Mouse (Mus musculus): Measurements from ENCODE around the gene Nln.

Nln gene

DNA sequence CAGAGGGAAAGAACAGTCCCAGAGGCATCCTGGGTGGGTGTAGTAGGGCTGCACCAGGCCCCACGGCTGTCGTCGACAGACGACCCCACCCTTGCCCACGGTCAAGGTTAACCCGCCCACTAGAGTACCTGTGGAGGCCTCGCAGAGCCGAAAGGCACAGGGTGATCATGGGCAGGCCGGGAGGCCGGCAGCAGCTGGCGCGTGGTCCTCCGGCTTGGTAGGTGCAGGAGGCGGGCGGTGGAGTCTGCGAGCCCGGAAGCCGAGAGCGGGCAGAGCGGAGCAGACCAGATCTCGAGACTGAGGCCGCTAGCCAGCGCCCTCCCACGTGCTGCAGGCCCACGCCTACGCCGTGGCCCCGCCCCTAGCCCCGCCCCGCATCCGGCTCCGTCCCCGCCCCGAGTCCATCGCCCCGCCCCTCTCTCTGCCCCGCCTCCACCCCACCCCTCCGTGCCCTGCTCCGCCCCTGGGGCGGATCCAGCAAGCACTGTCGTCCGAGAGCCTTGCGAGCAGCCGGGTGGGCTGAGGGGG, at the start of gene Nln, which contains the start of gene Sgtb:
Nln (minus strand) TSS at position 327 of the 528 bp plus-strand sequence.
Sgtb (plus strand) TSS at position 454 of the 528 bp plus-strand sequence.
- peak; percentile 97 for DNase-seq

DNA sequence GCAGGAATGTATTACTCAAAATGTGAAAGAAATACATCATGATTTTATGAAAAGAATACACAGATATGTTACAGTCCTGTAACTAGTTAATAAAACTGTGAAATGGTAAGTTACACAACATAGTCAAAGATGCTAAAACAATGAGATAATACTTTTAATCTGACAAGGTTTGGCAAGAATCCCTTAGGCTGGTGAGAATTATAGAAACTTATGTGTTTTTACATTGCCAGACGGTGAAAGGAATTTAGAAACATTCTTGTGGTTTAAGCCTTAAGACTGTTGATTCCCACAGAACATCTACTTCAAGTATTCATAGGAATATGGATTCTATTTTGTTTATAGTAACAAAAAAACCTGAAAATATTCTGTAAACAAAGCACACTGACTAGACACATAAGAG, 46.3 kb upstream of the Nln start:
- no peak for DNase-seq

DNA sequence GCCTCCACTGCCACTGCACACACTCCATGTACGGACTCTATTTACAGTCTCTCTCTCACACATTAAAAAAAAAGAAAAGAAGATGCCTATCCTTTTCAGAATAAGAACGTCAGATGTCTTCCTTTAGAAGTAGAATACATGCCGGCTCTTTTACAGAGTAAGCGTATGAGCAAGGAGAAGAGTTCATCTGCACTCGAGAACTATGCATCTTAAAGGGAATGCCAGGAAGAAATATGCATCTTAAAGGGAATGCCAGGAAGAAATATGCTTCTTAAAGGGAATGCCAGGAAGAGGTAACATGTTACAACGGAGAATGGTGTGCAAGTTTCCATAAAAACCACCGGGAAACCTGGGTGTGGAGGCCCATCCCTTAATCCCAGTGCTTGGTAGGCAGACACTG, 45.7 kb upstream of the Nln start:
- no peak for DNase-seq

DNA sequence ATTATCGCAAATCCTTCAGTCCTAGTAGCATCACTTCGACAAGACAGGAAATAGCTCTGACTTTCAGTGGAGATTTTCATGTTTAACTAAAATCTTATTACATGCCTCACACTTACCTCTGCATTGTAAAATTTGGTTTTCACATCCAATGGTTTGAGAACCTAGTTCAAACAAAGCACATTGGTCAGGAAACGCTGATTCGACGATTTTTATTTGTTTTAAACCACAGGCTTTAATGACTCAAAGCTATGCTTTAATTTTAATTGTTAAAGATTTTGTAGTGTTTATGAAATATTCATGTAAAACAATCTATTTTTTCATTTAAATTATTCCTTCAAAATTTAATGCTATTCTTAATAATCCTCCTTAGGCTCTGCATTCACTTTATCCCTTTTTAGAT, 44.8 kb upstream of the Nln start:
- DNase-seq = no peak

DNA sequence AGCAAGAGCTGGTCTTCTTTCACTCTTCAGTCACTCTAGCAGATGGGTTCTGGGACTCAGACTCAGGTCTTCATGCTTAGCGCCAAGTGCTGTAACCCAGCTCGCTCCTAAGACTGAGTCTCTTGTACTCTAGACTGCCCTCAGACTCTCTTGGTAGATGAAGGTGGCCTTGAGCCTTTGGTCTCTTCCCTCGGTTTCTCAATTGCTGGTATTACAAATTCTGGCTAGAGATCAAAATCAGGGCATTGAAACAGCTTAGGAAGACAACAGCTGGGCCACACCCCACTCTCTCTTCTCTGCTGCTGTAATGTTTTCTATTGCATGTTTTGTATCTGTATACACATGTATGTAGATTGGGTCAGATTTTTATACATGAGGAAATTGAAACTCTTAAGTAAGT, 36.2 kb upstream of the Nln start:
- DNase-seq = no peak

DNA sequence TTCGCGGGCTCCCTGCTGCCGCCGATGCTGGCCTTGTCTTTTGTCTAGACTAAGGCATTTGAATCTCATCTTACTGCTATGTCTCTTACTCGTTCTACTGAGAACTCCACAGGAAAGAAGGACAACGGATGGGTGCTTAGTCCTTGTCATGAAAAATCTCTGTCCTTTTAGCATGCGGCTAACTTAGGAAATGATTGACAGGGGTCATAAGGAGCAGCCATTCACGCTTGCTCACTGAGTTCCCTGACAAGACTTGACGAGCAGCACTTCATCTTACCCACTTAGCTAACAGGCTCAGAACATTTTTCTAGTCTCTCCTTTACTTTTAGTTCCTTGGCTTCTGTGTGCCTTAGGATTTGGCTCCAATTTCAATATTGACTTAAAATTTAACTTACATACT, 35.5 kb upstream of the Nln start:
- no peak for DNase-seq

DNA sequence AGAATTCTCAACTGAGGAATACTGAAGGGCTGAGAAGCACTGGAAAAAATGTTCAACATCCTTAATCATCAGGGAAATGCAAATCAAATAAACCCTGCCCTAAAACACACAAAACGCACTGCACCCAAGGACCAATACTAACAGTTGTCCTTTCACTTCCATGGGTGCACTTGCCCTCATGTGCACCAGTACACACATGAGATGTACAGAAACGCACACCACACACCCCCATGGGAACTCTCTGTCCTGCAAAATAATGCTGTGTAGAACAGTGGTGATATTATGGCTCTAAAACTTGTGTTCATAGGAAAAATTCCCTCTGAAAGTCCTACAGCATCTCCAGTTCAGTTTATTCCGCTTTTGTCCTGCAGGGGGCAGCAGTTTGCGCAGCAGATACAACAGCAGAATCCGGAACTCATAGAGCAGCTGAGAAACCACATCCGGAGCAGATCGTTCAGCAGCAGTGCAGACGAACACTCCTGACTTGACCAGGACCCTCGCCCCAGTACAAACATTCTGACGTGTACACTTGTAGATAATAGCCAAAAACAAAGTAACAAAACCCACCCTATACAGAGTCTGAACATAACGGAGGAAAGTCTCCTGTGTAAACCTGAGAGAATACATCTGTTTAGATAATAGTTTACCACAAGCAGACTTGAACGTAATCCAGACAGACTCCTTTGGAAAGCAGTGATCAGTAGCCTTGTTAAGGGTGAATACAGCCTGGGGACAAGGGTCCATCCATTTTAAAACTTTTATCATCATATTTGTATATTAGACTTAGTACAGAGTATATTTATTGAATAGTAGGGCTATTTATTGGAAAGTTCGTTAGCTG, 30.2 kb upstream of the Nln start:
- peak; percentile 82 to 89 for DNase-seq

DNA sequence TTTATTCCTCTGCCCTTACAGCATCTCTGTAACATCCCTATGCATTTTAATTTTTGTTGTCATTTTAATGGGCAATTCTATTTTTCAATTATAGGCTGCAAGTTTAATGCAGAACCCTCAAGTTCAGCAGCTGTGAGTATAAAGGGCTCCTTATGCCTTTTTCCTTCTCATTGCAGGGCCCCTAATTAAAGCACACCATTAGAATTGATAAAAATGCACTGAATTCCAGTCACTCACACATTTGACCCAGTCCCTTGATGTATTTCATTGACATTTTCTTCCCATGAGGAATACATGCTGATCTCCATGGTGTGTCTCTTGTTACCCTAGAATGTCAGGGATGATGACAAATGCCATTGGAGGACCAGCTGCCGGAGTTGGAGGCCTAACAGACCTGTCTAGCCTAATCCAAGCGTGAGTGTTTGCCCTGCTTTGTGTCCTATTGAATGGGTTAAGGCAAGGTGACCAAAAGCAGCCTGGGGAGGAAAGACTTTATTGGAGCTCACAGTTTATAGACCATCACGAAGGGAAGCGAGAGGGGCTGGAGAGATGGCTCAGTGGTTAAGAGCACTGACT, 25.2 kb upstream of the Nln start:
- no peak for DNase-seq

DNA sequence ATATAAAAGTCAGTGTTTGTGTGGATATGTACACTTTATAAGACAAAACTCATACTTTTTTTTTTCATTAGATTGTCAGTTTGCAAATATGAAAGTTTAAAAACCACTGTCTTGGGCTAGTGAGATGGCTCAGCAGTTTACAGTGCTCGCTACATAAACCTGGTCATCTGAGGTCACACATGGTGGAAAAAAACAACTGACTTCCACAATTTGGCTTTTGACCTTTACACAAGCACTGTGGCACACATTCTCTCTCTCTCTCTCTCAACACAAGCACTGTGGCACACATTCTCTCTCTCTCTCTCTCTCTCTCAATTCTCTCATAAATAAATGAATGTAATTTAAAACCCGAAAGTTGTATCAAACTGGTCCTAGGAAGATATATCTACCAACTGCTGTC, 23.1 kb upstream of the Nln start:
- no peak for DNase-seq

DNA sequence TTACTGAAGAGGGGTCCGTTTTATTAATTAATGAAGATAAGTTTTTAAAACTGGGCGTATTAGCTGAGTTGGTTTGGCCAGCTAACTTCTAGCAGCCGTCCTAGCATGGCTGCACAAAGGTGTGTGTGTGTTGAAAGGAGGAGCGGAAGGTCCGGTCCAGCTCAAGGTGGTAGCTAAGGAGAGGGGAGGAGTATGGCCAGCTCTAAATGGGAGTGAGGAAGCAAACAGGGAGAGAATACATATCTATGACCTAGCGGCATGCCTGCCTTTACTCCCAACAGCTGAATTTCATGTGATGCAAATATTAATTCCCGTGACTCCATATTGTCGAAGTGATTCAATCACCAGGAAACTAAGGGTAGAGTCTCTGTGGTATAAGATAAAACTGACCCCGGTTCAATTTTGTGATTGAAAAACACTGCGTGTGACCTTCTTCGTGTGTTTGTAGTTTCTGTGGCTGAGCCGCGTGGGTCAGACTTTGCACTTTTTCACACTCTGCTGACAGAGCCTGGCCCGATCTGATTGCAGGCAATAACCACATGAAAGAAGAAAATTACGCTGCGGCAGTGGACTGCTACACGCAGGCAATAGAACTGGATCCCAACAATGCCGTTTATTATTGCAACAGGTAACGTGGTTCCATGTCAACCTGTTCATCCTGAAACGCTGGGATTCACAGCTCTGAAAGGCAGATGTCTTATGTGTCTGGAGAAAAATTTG, 14.4 kb upstream of the Nln start:
- DNase-seq = no peak

DNA sequence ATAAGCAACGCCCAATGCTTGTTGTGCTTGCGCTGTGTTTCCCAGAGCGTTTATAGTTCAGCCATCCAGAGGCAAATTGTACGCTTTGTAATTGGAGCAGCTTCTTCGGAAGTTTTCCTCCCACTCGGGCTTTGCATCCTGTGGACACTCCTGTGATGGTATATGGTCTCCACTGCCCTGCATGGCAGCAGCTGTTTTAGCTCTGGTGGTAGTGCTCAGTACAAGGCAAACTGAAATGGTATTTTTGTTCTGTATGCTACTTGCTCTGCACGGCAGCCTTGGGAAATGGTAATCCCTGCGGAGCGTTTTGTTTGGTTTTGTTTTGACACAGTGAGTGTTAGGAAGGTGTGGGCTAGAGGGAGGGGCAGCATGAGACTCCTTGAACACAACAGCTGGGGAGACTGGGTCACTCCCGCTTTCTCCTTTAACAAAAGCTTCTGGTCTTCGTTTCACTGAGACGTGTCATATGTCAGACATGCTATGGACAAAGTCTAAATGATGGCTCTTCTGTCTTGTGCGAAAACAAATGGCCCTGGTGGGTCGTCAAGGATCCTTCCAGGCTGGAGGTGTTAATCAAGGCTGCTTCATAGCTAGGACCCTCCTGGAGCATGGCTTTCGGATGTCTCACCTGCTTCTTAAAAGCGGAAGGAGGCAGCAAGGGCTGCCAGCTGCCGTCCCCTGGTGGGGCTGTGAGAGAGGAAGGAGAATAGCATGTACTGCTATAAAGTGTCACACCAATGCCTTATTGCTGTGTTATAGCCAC, 12.8 kb upstream of the Nln start:
- DNase-seq = no peak

DNA sequence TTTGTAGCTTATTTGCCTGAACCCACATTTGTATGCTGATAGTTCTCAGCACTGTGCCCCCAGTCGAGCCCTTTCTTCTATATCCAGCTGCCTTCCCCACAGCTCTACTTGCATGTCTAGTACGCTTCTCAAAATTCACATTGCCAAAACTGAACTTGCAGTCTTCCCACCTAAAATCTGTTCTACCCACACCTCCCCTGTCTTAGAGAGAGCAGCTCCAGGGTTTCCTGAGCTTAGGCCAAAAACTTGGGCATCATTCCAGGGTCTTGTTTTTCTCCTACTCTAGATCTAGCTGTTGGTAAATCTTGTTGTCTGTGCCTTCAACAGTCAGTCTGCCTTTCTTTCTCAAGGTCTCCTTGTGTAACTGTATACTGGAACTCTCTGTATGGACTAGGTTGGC, 5.4 kb upstream of the Nln start:
- no peak for DNase-seq

DNA sequence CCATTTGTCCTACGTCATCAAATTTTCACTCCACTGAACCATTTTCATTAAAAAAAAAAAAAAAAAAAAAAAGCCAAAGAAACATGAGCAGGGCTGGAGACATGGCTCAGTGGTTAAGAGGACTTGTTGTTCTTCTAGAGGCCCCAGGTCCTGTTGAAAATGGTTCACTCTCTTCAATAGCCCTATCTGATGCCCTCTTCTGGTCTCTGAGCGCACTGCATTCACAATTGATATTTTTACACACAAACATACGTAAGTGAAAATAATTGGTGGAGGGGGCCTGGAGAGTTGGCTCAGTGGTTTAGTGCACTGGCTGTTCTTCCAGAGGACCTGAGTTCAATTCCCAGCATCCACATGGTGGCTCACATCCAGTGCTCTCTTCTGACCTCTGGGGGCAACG, 4.4 kb upstream of the Nln start:
- DNase-seq = peak; percentile 12 to 34

DNA sequence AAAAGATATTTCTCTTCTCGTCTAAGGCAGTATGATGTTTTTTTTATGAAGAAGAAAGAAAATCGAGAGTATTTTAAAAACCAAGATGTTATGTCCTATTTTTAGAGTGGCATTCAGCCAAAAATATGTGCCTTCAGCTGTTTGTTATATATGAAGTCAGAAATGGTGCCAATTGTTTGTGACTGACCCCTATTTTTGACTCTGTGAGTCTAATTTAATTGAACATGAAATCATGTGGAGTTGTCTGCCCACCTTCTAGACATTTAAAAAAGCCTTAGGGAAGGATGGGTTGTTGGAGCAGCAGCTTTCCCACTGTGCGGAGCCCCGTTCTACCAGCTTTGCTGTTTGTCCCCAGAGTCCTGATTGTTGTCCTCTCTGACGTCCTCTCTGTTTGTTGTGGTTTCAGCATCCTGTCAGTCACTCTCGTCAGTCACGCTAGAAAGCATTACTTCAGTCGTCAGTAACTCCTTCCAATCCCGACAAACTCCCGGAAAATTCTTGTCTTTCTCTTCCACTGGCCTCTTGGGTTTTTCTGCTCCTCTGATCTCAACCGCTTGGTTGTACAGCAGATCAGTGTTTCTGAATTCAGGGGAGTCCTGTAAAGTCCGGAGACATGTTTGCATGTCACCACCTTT, 3.0 kb upstream of the Nln start:
- peak; percentile 12 to 21 for DNase-seq

DNA sequence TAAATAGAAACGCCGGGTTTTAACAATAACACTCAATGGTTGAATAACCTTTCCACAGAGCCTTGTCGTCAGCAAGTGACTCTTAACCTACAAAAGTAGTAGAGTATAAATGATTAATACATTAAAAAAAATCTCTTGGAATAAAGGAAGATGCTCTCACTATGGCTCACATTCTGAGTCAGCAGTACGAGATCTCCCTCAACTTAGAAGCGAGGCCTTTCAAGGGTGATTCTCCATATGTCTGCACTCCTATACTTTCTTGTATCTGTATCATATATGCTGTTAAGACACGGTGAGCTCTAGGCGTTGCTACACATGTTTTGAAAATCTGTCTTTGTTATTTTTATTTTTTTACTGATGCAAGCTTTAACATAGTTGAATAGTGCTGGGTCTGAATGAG, 1.1 kb upstream of the Nln start:
- no peak for DNase-seq

DNA sequence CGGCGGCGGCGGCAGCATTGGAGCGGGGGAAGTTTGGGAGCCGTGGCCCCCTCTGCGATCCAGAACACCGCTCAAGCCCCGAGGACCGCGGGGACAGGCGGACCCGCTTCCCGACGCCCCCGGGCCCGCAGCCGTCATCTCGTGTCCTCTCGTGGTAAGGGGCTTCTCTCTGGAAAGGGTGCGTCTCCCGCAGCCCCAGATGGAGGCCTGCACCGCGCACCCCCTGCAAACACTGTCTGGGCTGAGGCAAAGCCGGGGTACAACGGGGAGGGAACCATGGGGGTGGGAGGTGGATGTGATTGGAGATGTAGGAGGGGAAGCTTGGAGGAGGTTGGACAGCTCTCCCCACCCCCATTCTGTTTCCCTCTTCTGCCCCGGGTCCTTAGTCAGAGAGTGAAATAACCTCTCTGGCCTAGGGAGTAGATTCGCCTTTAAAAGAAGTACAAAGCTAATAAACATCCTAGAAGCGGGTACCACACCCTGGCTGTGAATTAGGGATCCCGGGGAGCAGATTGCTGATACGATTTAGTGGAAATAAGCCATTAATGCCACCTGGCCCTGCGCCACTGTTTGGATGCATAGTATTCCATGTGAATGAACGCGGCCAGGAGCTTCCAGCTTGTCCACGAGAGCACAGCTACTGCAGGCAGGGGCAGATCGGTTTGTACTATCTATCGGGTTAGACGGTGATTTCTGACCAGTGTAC, 555 bp upstream of the Nln start:
- DNase-seq = peak; percentile 83 to 85

DNA sequence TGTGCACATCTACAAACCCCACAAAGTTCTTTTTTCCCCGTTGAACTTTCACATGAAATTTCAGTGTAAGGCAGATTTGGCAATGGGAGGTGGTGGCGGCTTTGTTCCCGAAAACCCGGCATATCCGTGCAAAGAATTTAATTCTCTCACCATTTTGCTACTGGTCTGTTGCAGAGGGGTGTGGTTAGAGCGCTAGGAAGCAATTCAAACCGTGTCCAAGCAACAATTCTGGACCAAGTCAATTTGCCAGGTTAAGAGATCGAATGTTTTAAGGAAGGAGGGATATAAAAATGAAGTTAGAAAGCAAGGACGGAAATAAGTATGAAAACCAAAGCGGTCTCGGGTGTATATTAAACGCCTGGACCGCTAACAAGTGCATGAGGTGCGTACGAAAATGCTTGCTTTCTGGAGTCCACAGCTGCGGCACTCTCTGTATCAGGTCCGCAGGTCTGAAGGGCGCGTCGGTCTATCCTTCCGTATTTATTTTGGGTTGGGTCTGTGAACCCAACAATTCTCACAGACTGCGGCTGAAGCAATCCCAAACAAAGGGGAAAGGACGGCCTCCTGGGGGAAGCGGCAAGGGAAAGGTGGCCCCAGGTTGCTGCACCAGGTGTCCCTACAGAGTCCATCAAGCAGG, 645 bp downstream of the Nln start:
- DNase-seq = peak; percentile 22 to 33

DNA sequence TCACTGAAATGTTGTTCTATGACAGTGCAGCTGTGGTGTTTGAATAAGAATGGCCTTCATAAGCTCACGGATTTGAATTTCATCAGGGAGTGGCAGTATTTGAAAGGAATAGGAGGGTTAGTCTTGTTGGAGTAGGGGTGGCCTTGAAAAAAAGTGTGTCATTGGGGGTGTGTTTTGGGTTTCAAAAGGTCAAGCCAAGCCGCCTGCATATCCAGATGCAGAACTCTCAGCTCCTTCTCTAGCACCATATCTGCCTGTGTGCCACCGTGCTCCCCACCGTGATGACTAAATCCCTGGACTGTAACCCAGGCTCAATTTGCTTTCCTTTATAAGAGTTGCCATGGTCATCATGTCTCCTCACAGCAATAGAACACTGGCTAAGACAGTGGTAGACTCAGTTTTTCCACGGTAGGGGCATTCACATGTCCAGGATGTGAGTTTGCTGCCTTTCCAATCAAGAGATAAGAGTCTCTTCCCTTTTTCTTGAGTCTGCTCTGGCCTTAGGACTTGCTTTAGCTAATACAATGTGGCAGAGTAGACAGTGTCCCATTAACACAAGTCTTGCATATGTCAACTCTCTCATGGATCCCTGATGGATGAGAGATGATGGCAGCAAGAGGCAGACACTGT, 7.7 kb downstream of the Nln start:
- no peak for DNase-seq

DNA sequence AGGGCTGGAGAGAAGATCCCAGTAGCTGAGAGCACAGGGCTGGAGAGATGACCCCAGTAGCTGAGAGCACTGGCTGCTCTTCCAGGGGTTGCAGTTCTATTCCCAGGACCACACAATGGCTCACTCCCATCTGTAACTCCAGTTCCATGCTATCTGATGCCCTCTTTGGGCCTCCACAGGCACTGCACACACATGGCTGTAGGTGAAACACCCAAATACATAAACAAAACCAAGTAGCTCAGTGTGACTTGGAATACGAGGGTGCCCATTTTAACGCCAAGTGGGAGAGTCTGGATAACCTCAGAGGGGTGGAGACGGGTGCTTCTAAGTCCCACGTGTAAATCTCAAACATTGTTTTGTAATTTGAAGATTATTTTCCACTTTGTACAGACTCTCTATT, 9.0 kb downstream of the Nln start:
- DNase-seq = no peak

DNA sequence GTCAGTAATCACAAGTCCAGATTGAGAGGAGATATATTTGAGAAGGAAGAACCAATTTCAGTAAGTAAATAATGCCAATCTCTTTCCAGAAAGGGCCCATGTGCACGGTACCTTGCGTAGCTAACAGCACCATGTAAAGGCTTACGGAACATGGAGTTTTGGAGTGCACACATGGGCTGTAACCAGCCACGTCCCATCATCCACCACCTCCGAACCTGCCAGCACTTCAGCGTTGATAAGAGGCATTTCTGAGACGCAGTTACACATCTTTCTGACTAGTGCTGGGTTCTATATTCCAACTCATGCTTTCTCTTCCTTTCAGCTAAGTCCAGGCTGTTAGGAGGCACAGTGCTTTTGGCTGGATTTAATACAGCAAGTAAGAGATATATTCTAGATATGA, 12.2 kb downstream of the Nln start:
- no peak for DNase-seq

DNA sequence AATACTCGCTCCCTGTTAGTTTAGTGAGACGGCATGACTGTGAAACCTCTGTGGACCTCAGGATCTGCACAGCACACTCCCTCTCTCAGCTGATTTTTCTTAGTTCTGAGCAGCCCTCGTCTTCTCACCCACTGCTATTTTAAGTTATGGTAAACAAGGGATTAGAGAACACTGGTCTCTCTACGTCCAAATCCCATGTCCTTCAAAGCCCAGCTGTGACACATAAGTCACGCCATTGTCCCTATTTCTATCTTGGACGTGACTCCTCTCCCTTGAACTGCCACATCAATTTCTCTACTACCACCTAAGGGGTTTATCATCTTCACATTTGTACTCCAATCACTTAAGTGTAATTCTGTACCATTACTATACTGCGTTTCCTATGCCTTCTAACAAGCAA, 13.5 kb downstream of the Nln start:
- DNase-seq = no peak

All from cerebellum, postnatal 10 days (tissue).